Mouse (Mus musculus) embryonic facial prominence, embryonic 11.5 days (tissue): Measurements from ENCODE around the gene Dtx1. TPM values are rescaled to one million over a fixed set of nuclear protein-coding genes. Genes with fewer than 3 reads are reported as not detected.

Experiments
- ATAC-seq: fragments of 200-750 bp; cut with Nextera tagmentation; replicated peaks from 2 replicates; pipeline ENCODE4 v1.8.0; 2017; ENCODE audit warnings: low read depth; ENCODE audit not compliant: insufficient number of reproducible peaks, low FRiP score, low TSS enrichment
- DNase-seq: peaks from one replicate; pipeline ENCODE4 v3.0.0-alpha.2; 2015; ENCODE audit warnings: low spot score
- H3K27ac ChIP-seq: fragments of 300-500 bp; sonication (generic); replicated peaks from 2 replicates; pipeline ENCODE4 v1.5.1; 2014; ENCODE audit warnings: mild to moderate bottlenecking, low read depth, low read length, control low read depth
- H3K27me3 ChIP-seq: fragments of 300-500 bp; sonication (generic); 2 replicates; pipeline ENCODE4 v1.6.1; 2014; ENCODE audit warnings: mild to moderate bottlenecking, low read length, moderate library complexity, mixed read lengths; ENCODE audit not compliant: control insufficient read depth, insufficient read depth
- H3K36me3 ChIP-seq: fragments of 300-500 bp; sonication (generic); replicated peaks from 2 replicates; pipeline ENCODE4 v1.6.1; 2014; ENCODE audit warnings: low read depth, mild to moderate bottlenecking, low read length, moderate library complexity, mixed read lengths; ENCODE audit not compliant: control insufficient read depth, insufficient read depth
- H3K4me1 ChIP-seq: fragments of 300-500 bp; sonication (generic); 2 replicates; pipeline ENCODE4 v1.6.1; 2014; ENCODE audit warnings: low read length, mixed read lengths; ENCODE audit not compliant: control insufficient read depth, insufficient read depth
- H3K4me2 ChIP-seq: fragments of 300-500 bp; sonication (generic); 2 replicates; pipeline ENCODE4 v1.6.1; 2014; ENCODE audit warnings: low read depth, mild to moderate bottlenecking, control low read depth, low read length, moderate library complexity
- H3K4me3 ChIP-seq: fragments of 300-500 bp; sonication (generic); 2 replicates; pipeline ENCODE4 v1.5.1; 2014; ENCODE audit warnings: low read depth, low read length, control low read depth
- H3K9ac ChIP-seq: fragments of 300-500 bp; sonication (generic); replicated peaks from 2 replicates; pipeline ENCODE4 v1.6.1; 2014; ENCODE audit warnings: mild to moderate bottlenecking, control low read depth, low read length
- H3K9me3 ChIP-seq: fragments of 300-500 bp; sonication (generic); replicated peaks from 2 replicates; pipeline ENCODE4 v1.6.1; 2016; ENCODE audit warnings: mild to moderate bottlenecking, low read length, inconsistent platforms, mixed read lengths; ENCODE audit not compliant: control insufficient read depth
- WGBS: fragments of 180-500 bp; shearing (Covaris S2); extraction: QIAGEN DNeasy Blood & Tissue Kit; methylation state at CpG from one replicate; pipeline ENCODE4 v1.1.7; 2014; 5-methylcytosine and 5-hydroxymethylcytosine counted together
- polyA plus RNA-seq: library from polyadenylated mRNA; unstranded; fragments of >200 nt; fragmentation: Nextera tagmentation; extraction: Ambion mirVana; gene quantifications from 2 replicates; pipeline ENCODE4 v1.2.1, GENCODE M21; 2014

The Dtx1 gene
- polyA plus RNA-seq, 1 experiment from 2014 or later = 3.3 TPM

DNA sequence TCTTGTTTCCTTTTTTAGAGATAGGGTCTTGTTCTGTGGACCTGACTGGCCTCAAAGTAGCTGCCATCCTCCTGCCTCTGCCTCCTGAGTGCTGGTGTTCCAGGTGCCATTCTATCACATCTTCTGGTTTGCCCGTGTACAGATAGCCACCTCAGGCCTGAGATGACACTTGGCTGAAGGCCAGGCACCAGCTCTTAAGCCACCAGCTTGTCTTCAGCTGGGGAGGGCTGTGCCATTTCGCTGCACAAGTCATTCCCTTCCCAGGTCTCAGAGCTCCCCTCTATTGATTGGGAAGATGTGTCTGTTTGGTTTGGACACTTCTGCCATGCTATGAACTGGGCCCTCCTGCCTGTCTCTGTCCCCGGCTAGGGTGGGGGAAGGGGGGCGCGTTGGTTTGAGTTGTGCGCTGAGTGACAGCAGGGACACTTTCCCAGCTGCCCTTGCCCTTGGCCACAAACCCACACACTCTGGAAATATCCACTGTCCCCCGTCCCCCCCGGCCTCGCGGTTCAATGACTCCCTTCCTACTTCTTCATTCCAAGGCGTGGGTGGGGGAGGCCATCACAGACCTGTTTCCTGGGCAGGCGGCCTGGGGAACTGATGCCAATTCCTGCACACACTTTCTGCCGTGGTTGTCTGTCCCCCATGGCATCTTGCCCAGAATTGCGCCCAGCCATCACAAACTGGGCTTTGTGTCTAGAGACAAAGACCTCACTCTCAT, 68.2 kb downstream of the Dtx1 start:
- Histone ChIP-seq H3K4me2 (no peak overlapping the region), H3K27me3 (peaks cover 5% of the 10 kb centered on the region), H3K9ac (no peak overlapping the region), H3K9me3 (no peaks in the 10 kb centered on the region), H3K27ac (no peak overlapping the region), H3K36me3 (no peaks in the 10 kb centered on the region), H3K4me3 (no peak overlapping the region), H3K4me1 (peaks cover 1% of the 10 kb centered on the region; the same call in 1 of the 2 replicates)
- DNase-seq (no peak), ATAC-seq (no peak)
- WGBS = 81% methylated on average over 14 of the region's 14 CpGs

DNA sequence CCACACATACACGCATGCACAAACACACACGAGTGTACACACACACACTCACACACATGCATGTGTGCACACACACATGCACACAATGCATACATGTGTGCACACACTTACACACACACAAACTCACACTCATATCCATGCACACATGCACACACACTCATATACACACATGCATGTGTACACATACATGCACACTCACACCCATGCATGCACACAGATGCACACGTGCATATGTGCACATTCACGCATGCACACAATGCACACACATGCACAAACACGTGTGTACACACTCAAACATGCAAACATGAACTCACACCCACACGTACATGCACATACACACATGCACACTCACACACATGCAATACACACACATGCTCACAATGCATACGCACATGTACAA, 71.6 kb downstream of the Dtx1 start:
- H3K4me3 ChIP-seq = no peak overlapping the region
- no peak for ATAC-seq
- H3K4me1 ChIP-seq = no peaks in the 10 kb centered on the region
- no peaks in the 10 kb centered on the region for H3K36me3 ChIP-seq
- 83% methylated on average over 7 of the region's 7 CpGs for WGBS
- no peaks in the 10 kb centered on the region for H3K27me3 ChIP-seq
- no peak for DNase-seq
- H3K4me2 ChIP-seq = no peak overlapping the region
- H3K27ac ChIP-seq = no peak overlapping the region
- no peak overlapping the region for H3K9ac ChIP-seq
- no peaks in the 10 kb centered on the region for H3K9me3 ChIP-seq

- Histone ChIP-seq H3K27me3 (peaks cover 5% of the 10 kb centered on the region; the same call in 1 of the 2 replicates), H3K9ac (no peak overlapping the region), H3K4me1 (no peaks in the 10 kb centered on the region), H3K4me2 (no peak overlapping the region), H3K36me3 (no peaks in the 10 kb centered on the region), H3K27ac (no peak overlapping the region), H3K4me3 (no peak overlapping the region), H3K9me3 (no peaks in the 10 kb centered on the region)
- ATAC-seq = no peak
- WGBS = 95% methylated on average over 5 of the region's 5 CpGs
- DNase-seq = no peak
Measured at GRCm38 (mm10) chr5:120635633-120636032, 76.1 kb downstream of the Dtx1 start.

- DNase-seq (no peak), ATAC-seq (no peak)
- H3K36me3 ChIP-seq = no peaks in the 10 kb centered on the region
- no peaks in the 10 kb centered on the region for H3K9me3 ChIP-seq
- WGBS = 33% methylated on average over 5 of the region's 5 CpGs
- no peak overlapping the region for H3K4me3 ChIP-seq
- no peaks in the 10 kb centered on the region for H3K4me1 ChIP-seq
- peaks cover 5% of the 10 kb centered on the region; the same call in 1 of the 2 replicates for H3K27me3 ChIP-seq
- no peak overlapping the region for H3K27ac ChIP-seq
- no peak overlapping the region for H3K4me2 ChIP-seq
- H3K9ac ChIP-seq = no peak overlapping the region
Measured at GRCm38 (mm10) chr5:120634860-120635259, 76.9 kb downstream of the Dtx1 start.

DNA sequence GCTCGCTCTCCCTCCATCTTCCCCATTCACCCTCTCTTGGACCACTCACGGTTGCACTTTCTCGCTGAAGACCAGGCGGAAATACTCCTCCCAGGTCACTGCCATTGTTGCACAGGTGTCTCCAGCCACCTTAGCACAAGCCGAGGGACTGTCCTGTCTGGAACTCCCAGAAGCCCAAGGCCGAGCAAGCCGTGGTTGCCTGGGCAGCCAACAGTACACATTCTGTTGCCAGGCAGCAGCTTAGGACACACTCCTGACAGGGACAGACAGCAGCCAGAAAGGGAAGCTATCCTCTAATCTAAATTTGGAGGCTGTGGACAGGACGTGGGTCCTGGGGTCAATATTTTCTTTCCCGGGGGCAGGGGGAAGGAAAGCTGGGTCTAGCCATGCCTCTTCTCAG, 77.6 kb downstream of the Dtx1 start, which contains the start of gene Cfap73:
Gene Cfap73, minus strand, starts transcription at position 105 of the 400 bp plus-strand sequence.
- no peak for ATAC-seq
- H3K4me1 ChIP-seq = no peaks in the 10 kb centered on the region
- H3K27me3 ChIP-seq = peaks cover 5% of the 10 kb centered on the region; the same call in 1 of the 2 replicates
- H3K4me3 ChIP-seq = no peak within 1 kb of the TSS
- no peaks in the 10 kb centered on the region for H3K36me3 ChIP-seq
- no peak for DNase-seq
- no peak within 1 kb of the TSS for H3K4me2 ChIP-seq
- WGBS = 58% methylated on average over 9 of the region's 9 CpGs
- H3K9ac ChIP-seq = no peak within 1 kb of the TSS
- no peaks in the 10 kb centered on the region for H3K9me3 ChIP-seq
- H3K27ac ChIP-seq = no peak within 1 kb of the TSS

GRCm38 (mm10) chr5:120631892-120632291, 79.8 kb downstream of the Dtx1 start:
- Histone ChIP-seq H3K36me3 (no peaks in the 10 kb centered on the region; the same call in 1 of the 2 replicates), H3K27me3 (peaks cover 5% of the 10 kb centered on the region; the same call in 1 of the 2 replicates), H3K4me1 (no peaks in the 10 kb centered on the region), H3K9ac (no peak overlapping the region), H3K4me2 (no peak overlapping the region), H3K9me3 (no peaks in the 10 kb centered on the region), H3K27ac (no peak overlapping the region), H3K4me3 (no peak overlapping the region)
- DNase-seq = no peak
- WGBS = 88% methylated on average over 5 of the region's 5 CpGs
- ATAC-seq = no peak

DNA sequence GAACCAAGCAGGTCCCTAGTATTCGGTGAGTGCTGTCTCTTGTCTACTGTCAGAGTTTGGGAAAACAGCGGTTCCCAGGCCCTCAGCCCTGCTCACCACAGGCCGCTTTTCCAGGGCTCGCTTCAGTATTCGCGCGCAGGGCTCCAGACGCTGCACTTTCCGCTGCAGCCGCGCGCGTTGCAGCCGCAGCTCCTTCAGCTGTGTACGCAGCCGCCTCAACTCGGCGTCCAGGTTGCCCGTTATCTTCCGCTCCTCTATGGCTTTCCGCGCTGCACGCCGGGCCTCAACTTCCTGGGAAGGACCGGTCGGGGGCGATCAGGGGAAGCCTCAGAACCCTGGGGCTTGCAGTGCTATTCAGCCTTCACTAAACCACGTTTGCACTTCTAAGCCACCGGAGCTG, 80.6 kb downstream of the Dtx1 start:
- Histone ChIP-seq H3K4me2 (peak overlapping the region; percentile 21), H3K27ac (no peak overlapping the region), H3K4me1 (no peaks in the 10 kb centered on the region), H3K9ac (no peak overlapping the region), H3K9me3 (no peaks in the 10 kb centered on the region), H3K4me3 (no peak overlapping the region), H3K36me3 (no peaks in the 10 kb centered on the region; the same call in 1 of the 2 replicates), H3K27me3 (peaks cover 5% of the 10 kb centered on the region; the same call in 1 of the 2 replicates)
- ATAC-seq (no peak), DNase-seq (peak; percentile 34)
- 9% methylated on average over 29 of the region's 29 CpGs for WGBS
